Mouse (Mus musculus): ENCODE data around the gene Ldhb. TPM values are rescaled to one million over a fixed set of nuclear protein-coding genes. Genes with fewer than 3 reads are reported as not detected.

The Ldhb gene
- 0.25 TPM in 1 of 2 replicates, not detected in the other for total RNA-seq (2012; rRNA removed)
- total RNA-seq (2014; rRNA removed), result 0.59 TPM in 1 of 2 replicates, not detected in the other
- not detected in 2 replicates for polyA plus RNA-seq (2012; ENCODE audit: insufficient read length, low read depth)

- Histone ChIP-seq H3K9ac (ENCODE audit: insufficient read depth, low read depth) (no peak within 1 kb of the TSS), H3K4me3 (replicated peaks in 1 of 3; ENCODE audit: low read depth in 2 of 3, low read length in 2 of 3, poor library complexity in 1 of 3) (no peak within 1 kb of the TSS), H3K79me2 (replicated peaks; ENCODE audit: control insufficient read depth, extremely low read depth, insufficient read depth, poor library complexity, severe bottlenecking) (no peaks in the 10 kb centered on the region), H3K4me2 (ENCODE audit: insufficient read depth, low read depth, poor library complexity, severe bottlenecking) (no peak within 1 kb of the TSS), H3K9me3 (replicated peaks; ENCODE audit: low read length) (no peaks in the 10 kb centered on the region), H3K36me3 (replicated peaks in 1 of 2; ENCODE audit: control insufficient read depth in 1 of 2, insufficient read depth in 1 of 2, low read length in 1 of 2) (no peaks in the 10 kb centered on the region), H3K27me3 (replicated peaks) (no peaks in the 10 kb centered on the region), H3K27ac (ENCODE audit: insufficient read depth, low read depth) (no peak within 1 kb of the TSS), H3K4me1 (ENCODE audit: control insufficient read depth in 1 of 2, insufficient read depth in 2 of 2) (peaks cover 0 to 15% of the 10 kb centered on the region in 2 experiments; a peak in 2 of 4 replicates)
- TF ChIP-seq UBTF (IDR thresholded peaks at IDR 0.05; ENCODE audit: low read depth, low read length), result no peak
- DNase-seq (ENCODE audit: extremely low read depth), result no peak
- in situ Hi-C loops (cut with MboI; ENCODE audit: low pct_ligation_motif_present, low pct_unique_long_range_greater_than_20kb, low sequenced_read_pairs), result loop anchor here (25.0 kb wide), 2 partner anchors 170 to 1020 kb away; partner anchors contain the start of gene Pyroxd1
- dilution Hi-C loops (cut with MboI; ENCODE audit: extremely low pct_ligation_motif_present, extremely low pct_unique_long_range_greater_than_20kb, low sequenced_read_pairs), result no loop called here
Observed at GRCm38 (mm10) chr6:142507785-142508162, at the start of gene Ldhb. Gene Ldhb, minus strand, starts transcription at chr6:142507957.

GRCm38 (mm10) chr6:142555988-142556387 is 48.2 kb upstream of the Ldhb start:
- Histone ChIP-seq H3K36me3 (replicated peaks in 1 of 2; ENCODE audit: control insufficient read depth in 1 of 2, insufficient read depth in 1 of 2, low read length in 1 of 2) (no peaks in the 10 kb centered on the region), H3K27ac (ENCODE audit: insufficient read depth, low read depth) (no peak overlapping the region), H3K79me2 (replicated peaks; ENCODE audit: control insufficient read depth, extremely low read depth, insufficient read depth, poor library complexity, severe bottlenecking) (no peaks in the 10 kb centered on the region), H3K4me3 (replicated peaks in 1 of 3; ENCODE audit: low read depth in 2 of 3, low read length in 2 of 3, poor library complexity in 1 of 3) (no peak overlapping the region), H3K27me3 (replicated peaks) (no peaks in the 10 kb centered on the region), H3K9ac (ENCODE audit: insufficient read depth, low read depth) (no peak overlapping the region), H3K4me1 (ENCODE audit: control insufficient read depth in 1 of 2, insufficient read depth in 2 of 2) (peaks cover 0 to 8% of the 10 kb centered on the region in 2 experiments; a peak in 1 of 4 replicates), H3K4me2 (ENCODE audit: insufficient read depth, low read depth, poor library complexity, severe bottlenecking) (no peak overlapping the region), H3K9me3 (replicated peaks; ENCODE audit: low read length) (no peaks in the 10 kb centered on the region)
- TF ChIP-seq TCF12 (IDR thresholded peaks at IDR 0.05; ENCODE audit: low read depth, low read length), result no peak
- TF ChIP-seq PAX5 (IDR thresholded peaks at IDR 0.05; ENCODE audit: low read length), result no peak
- no peak for TF ChIP-seq ETS1 (conservative IDR thresholded peaks at IDR 0.05; ENCODE audit: low read depth, low read length)
- no peak for TF ChIP-seq HCFC1 (IDR thresholded peaks at IDR 0.05; ENCODE audit: low read depth, low read length)
- no peak for TF ChIP-seq IRF4 (IDR thresholded peaks at IDR 0.05; ENCODE audit: low read depth, low read length)
- no peak for TF ChIP-seq USF2 (conservative IDR thresholded peaks at IDR 0.05; ENCODE audit: low read depth, low read length)
- TF ChIP-seq SIN3A (IDR thresholded peaks at IDR 0.05; ENCODE audit: low read length), result no peak
- TF ChIP-seq MYC (IDR thresholded peaks at IDR 0.05; ENCODE audit: low read depth, low read length), result no peak
- no peak for TF ChIP-seq CHD1 (IDR thresholded peaks at IDR 0.05; ENCODE audit: low read depth, low read length)
- no peak for TF ChIP-seq EP300 (IDR thresholded peaks at IDR 0.05; ENCODE audit: low read length)
- no peak for TF ChIP-seq CHD2 (IDR thresholded peaks at IDR 0.05; ENCODE audit: low read length)
- no peak for TF ChIP-seq RAD21 (IDR thresholded peaks at IDR 0.05; ENCODE audit: low read depth, low read length)
- no peak for TF ChIP-seq JUN (IDR thresholded peaks at IDR 0.05; ENCODE audit: insufficient read depth, low read depth, low read length)
- no peak for TF ChIP-seq RCOR1 (conservative IDR thresholded peaks at IDR 0.05; ENCODE audit: low read depth, low read length)
- no peak for TF ChIP-seq TBP (conservative IDR thresholded peaks at IDR 0.05; ENCODE audit: low read depth, low read length)
- TF ChIP-seq ELF1 (IDR thresholded peaks at IDR 0.05; ENCODE audit: low read depth, low read length), result no peak
- in situ Hi-C loops (cut with MboI; ENCODE audit: low pct_ligation_motif_present, low pct_unique_long_range_greater_than_20kb, low sequenced_read_pairs), result no loop called here
- dilution Hi-C loops (cut with MboI; ENCODE audit: extremely low pct_ligation_motif_present, extremely low pct_unique_long_range_greater_than_20kb, low sequenced_read_pairs), result no loop called here
- no peak for DNase-seq (ENCODE audit: extremely low read depth)
